Mouse (Mus musculus) megakaryocyte, embryonic 14.5 days (primary cell): ENCODE results near the gene Cdh22.

Source experiments
- FLI1 ChIP-seq: IDR thresholded peaks from 2 replicates; pipeline ENCODE4 v1.6.1; 2012; ENCODE audit warnings: low read length, inconsistent platforms, mixed read lengths
- GATA1 ChIP-seq: IDR thresholded peaks from 3 replicates; pipeline ENCODE4 v1.6.1; 2012; ENCODE audit warnings: mixed read lengths, low read length, inconsistent platforms, borderline replicate concordance

- TF ChIP-seq FLI1 (no peak), GATA1 (no peak)
Measured at GRCm38 (mm10) chr2:165259859-165260258, 25.2 kb upstream of the Cdh22 start.
